Mouse (Mus musculus) CH12.LX (cell line): ENCODE results near the gene Hba-x. TPM values are rescaled to one million over a fixed set of nuclear protein-coding genes. Genes with fewer than 3 reads are reported as not detected.

ENCODE experiments used
- DNase-seq: peaks from one replicate; pipeline ENCODE4 v3.0.0-alpha.2; 2013; ENCODE audit errors: extremely low read depth
- H3K27ac ChIP-seq: 2 replicates; pipeline ENCODE4 v1.5.1; 2012; ENCODE audit warnings: low read depth, mild to moderate bottlenecking, control low read depth, moderate library complexity; ENCODE audit not compliant: insufficient read depth
- H3K27me3 ChIP-seq: replicated peaks from 2 replicates; pipeline ENCODE3; 2012; ENCODE audit warnings: inconsistent platforms
- H3K36me3 ChIP-seq, 2 experiments: replicated peaks in 1 of 2; 2 replicates each; pipeline versions ENCODE3 to v1.6.1; 2012; ENCODE audit warnings: inconsistent platforms in 1 of 2, low read length in 1 of 2, mild to moderate bottlenecking in 1 of 2, mixed read lengths in 1 of 2, moderate library complexity in 1 of 2; ENCODE audit not compliant: control insufficient read depth in 1 of 2, insufficient read depth in 1 of 2
- H3K4me1 ChIP-seq, 2 experiments: 2 replicates each; pipeline ENCODE4 v1.6.1; 2012; ENCODE audit warnings: inconsistent platforms in 1 of 2, moderate library complexity in 1 of 2; ENCODE audit not compliant: insufficient read depth in 2 of 2, control insufficient read depth in 1 of 2
- H3K4me2 ChIP-seq: 2 replicates; pipeline ENCODE4 v1.6.1; 2012; ENCODE audit warnings: low read depth, mild to moderate bottlenecking, control low read depth; ENCODE audit not compliant: poor library complexity, insufficient read depth, severe bottlenecking
- H3K4me3 ChIP-seq, 3 experiments: fragments of 150-350 bp in 1 of 3; sonication (generic) in 1 of 3; replicated peaks in 1 of 3; 2 replicates each; pipeline versions ENCODE3 to v1.5.1; 2011 to 2012; ENCODE audit warnings: low read depth in 2 of 3, low read length in 2 of 3, mild to moderate bottlenecking in 2 of 3, moderate library complexity in 2 of 3, control low read depth in 1 of 3, improper control_type of control experiment in 1 of 3, inconsistent platforms in 1 of 3, mixed read lengths in 1 of 3; ENCODE audit not compliant: poor library complexity in 1 of 3
- H3K79me2 ChIP-seq: replicated peaks from 2 replicates; pipeline ENCODE4 v1.6.1; 2012; ENCODE audit warnings: mild to moderate bottlenecking, moderate library complexity; ENCODE audit not compliant: control insufficient read depth, poor library complexity, insufficient read depth, severe bottlenecking; ENCODE audit errors: extremely low read depth
- H3K9ac ChIP-seq: 2 replicates; pipeline ENCODE4 v1.6.1; 2012; ENCODE audit warnings: low read depth, mild to moderate bottlenecking, control low read depth, moderate library complexity; ENCODE audit not compliant: insufficient read depth
- H3K9me3 ChIP-seq: replicated peaks from 2 replicates; pipeline ENCODE3; 2012; ENCODE audit warnings: low read length, inconsistent platforms, mixed read lengths
- BHLHE40 ChIP-seq: IDR thresholded peaks from 2 replicates; pipeline ENCODE4 v1.6.1; 2011; ENCODE audit warnings: mild to moderate bottlenecking, low read depth, low read length, improper control_type of control experiment
- CHD1 ChIP-seq: IDR thresholded peaks from 2 replicates; pipeline ENCODE4 v1.6.1; 2012; ENCODE audit warnings: low read depth, low read length, improper control_type of control experiment, inconsistent platforms
- CHD2 ChIP-seq: IDR thresholded peaks from 2 replicates; pipeline ENCODE4 v1.6.1; 2011; ENCODE audit warnings: low read length, improper control_type of control experiment
- CTCF ChIP-seq, 2 experiments: IDR thresholded peaks in 1 of 2; conservative IDR thresholded peaks in 1 of 2; 2 replicates each; pipeline ENCODE4 v1.5.1; 2011 to 2012; ENCODE audit warnings: low read depth in 2 of 2, low read length in 2 of 2, improper control_type of control experiment in 1 of 2, inconsistent platforms in 1 of 2, mild to moderate bottlenecking in 1 of 2, moderate library complexity in 1 of 2
- ELF1 ChIP-seq: IDR thresholded peaks from 2 replicates; pipeline ENCODE4 v1.6.1; 2014; ENCODE audit warnings: low read depth, mild to moderate bottlenecking, inconsistent platforms, low read length, improper control_type of control experiment
- EP300 ChIP-seq: IDR thresholded peaks from 2 replicates; pipeline ENCODE4 v1.6.1; 2011; ENCODE audit warnings: low read length, improper control_type of control experiment
- HCFC1 ChIP-seq: IDR thresholded peaks from 2 replicates; pipeline ENCODE4 v1.6.1; 2012; ENCODE audit warnings: low read depth, mild to moderate bottlenecking, inconsistent platforms, low read length, improper control_type of control experiment
- IRF4 ChIP-seq: IDR thresholded peaks from 2 replicates; pipeline ENCODE4 v1.6.1; 2014; ENCODE audit warnings: low read depth, mild to moderate bottlenecking, inconsistent platforms, low read length, improper control_type of control experiment
- JUND ChIP-seq: conservative IDR thresholded peaks from 2 replicates; pipeline ENCODE4 v1.6.1; 2011; ENCODE audit warnings: low read depth, low read length, improper control_type of control experiment
- MAX ChIP-seq: IDR thresholded peaks from 2 replicates; pipeline ENCODE4 v1.6.1; 2011; ENCODE audit warnings: low read length, improper control_type of control experiment
- MAZ ChIP-seq: IDR thresholded peaks from 2 replicates; pipeline ENCODE4 v1.6.1; 2012; ENCODE audit warnings: low read depth, mild to moderate bottlenecking, inconsistent platforms, low read length, improper control_type of control experiment, moderate library complexity
- MEF2A ChIP-seq: IDR thresholded peaks from 2 replicates; pipeline ENCODE4 v1.6.1; 2014; ENCODE audit warnings: low read depth, mild to moderate bottlenecking, inconsistent platforms, low read length, improper control_type of control experiment, borderline replicate concordance
- MXI1 ChIP-seq: IDR thresholded peaks from 2 replicates; pipeline ENCODE4 v1.6.1; 2011; ENCODE audit warnings: mild to moderate bottlenecking, low read depth, low read length, improper control_type of control experiment
- PAX5 ChIP-seq: IDR thresholded peaks from 2 replicates; pipeline ENCODE4 v1.6.1; 2012; ENCODE audit warnings: low read length, inconsistent platforms, mixed read lengths
- RAD21 ChIP-seq: IDR thresholded peaks from 2 replicates; pipeline ENCODE4 v1.6.1; 2011; ENCODE audit warnings: low read depth, mild to moderate bottlenecking, low read length, improper control_type of control experiment, moderate library complexity
- TBP ChIP-seq: conservative IDR thresholded peaks from 2 replicates; pipeline ENCODE4 v1.6.1; 2011; ENCODE audit warnings: low read depth, low read length, improper control_type of control experiment
- TCF12 ChIP-seq: IDR thresholded peaks from 2 replicates; pipeline ENCODE4 v1.6.1; 2014; ENCODE audit warnings: low read depth, mild to moderate bottlenecking, inconsistent platforms, low read length, improper control_type of control experiment
- UBTF ChIP-seq: IDR thresholded peaks from 2 replicates; pipeline ENCODE4 v1.6.1; 2012; ENCODE audit warnings: low read depth, mild to moderate bottlenecking, inconsistent platforms, low read length, improper control_type of control experiment, moderate library complexity
- USF1 ChIP-seq: IDR thresholded peaks from 2 replicates; pipeline ENCODE4 v1.6.1; 2014; ENCODE audit warnings: low read depth, mild to moderate bottlenecking, inconsistent platforms, low read length, improper control_type of control experiment
- ZC3H11A ChIP-seq: IDR thresholded peaks from 2 replicates; pipeline ENCODE4 v1.6.1; 2012; ENCODE audit warnings: low read depth, mild to moderate bottlenecking, inconsistent platforms, low read length, improper control_type of control experiment
- ZKSCAN1 ChIP-seq: IDR thresholded peaks from 2 replicates; pipeline ENCODE4 v1.6.1; 2012; ENCODE audit warnings: low read depth, inconsistent platforms, low read length, improper control_type of control experiment, borderline replicate concordance
- ZNF384 ChIP-seq: IDR thresholded peaks from 2 replicates; pipeline ENCODE4 v1.6.1; 2012; ENCODE audit warnings: low read depth, low read length, improper control_type of control experiment, inconsistent platforms
- dilution Hi-C: fragments of 300-500 bp; cut with MboI; formaldehyde crosslinking; loops from 2 replicates; pipeline ENCODE4 v1.14.3; 2020; ENCODE audit warnings: low sequenced_read_pairs; ENCODE audit not compliant: extremely low pct_unique_long_range_greater_than_20kb, extremely low pct_ligation_motif_present
- in situ Hi-C: fragments of 300-500 bp; cut with MboI; formaldehyde crosslinking; loops from 3 replicates; pipeline ENCODE4 v1.14.3; 2019; ENCODE audit warnings: low sequenced_read_pairs, low pct_ligation_motif_present, low pct_unique_long_range_greater_than_20kb, mixed read lengths
- polyA plus RNA-seq: library from polyadenylated mRNA; unstranded; fragments of >175 nt; gene quantifications from 2 replicates; pipeline ENCODE4 v1.2.1, GENCODE M21; 2012; ENCODE audit warnings: low read depth; ENCODE audit not compliant: insufficient read length
- total RNA-seq, 2 experiments: library from RNA; depleted of rRNA; stranded (reverse); fragments of 300-350 nt in 1 of 2; fragments of >200 nt in 1 of 2; gene quantifications; 2 replicates each; pipeline ENCODE4 v1.2.3; 2012 to 2014

Hba-x gene
- total and polyA plus RNA-seq, 3 experiments: not detected

GRCm38 (mm10) chr11:32244064-32244463 is 32.1 kb upstream of the Hba-x start:
- dilution Hi-C loops: no loop called here
- no peak overlapping the region for H3K27ac ChIP-seq
- H3K4me1 ChIP-seq: peaks cover 0 to 48% of the 10 kb centered on the region in 2 experiments; a peak in 2 of 4 replicates

GRCm38 (mm10) chr11:32244617-32245016 is 31.6 kb upstream of the Hba-x start:
- dilution Hi-C loops (no loop called here), in situ Hi-C loops (no loop called here)
- no peak overlapping the region for H3K9ac ChIP-seq
- TF ChIP-seq ZC3H11A (no peak), RAD21 (no peak), JUND (no peak), UBTF (no peak)
- H3K4me3 ChIP-seq: no peak overlapping the region
- no peak overlapping the region for H3K27ac ChIP-seq
- no peaks in the 10 kb centered on the region for H3K79me2 ChIP-seq
- H3K4me2 ChIP-seq: no peak overlapping the region
- H3K4me1 ChIP-seq: peaks cover 0 to 48% of the 10 kb centered on the region in 2 experiments; a peak in 2 of 4 replicates
- no peak for DNase-seq
- no peaks in the 10 kb centered on the region for H3K9me3 ChIP-seq
- no peaks in the 10 kb centered on the region for H3K27me3 ChIP-seq
- peaks cover 64 to 96% of the 10 kb centered on the region in 2 experiments for H3K36me3 ChIP-seq

More at GRCm38 (mm10) chr11:32244064-32244463, 32.1 kb upstream of the Hba-x start:
- in situ Hi-C loops: no loop called here
- Histone ChIP-seq H3K9me3 (no peaks in the 10 kb centered on the region), H3K9ac (no peak overlapping the region), H3K36me3 (peaks cover 65 to 95% of the 10 kb centered on the region in 2 experiments), H3K27me3 (no peaks in the 10 kb centered on the region), H3K4me3 (no peak overlapping the region), H3K4me2 (no peak overlapping the region), H3K79me2 (no peaks in the 10 kb centered on the region)
- DNase-seq: no peak
- TF ChIP-seq CTCF (conservative IDR thresholded peaks at IDR 0.05 in 1 of 2, IDR thresholded peaks at IDR 0.05 in 1 of 2; ENCODE audit: low read depth in 2 of 2, low read length in 2 of 2) (no peak), USF1 (no peak), BHLHE40 (no peak), MXI1 (no peak), IRF4 (no peak), ZNF384 (no peak), ELF1 (no peak), PAX5 (no peak), RAD21 (no peak), CHD1 (no peak), TBP (no peak), MAX (no peak), ZKSCAN1 (no peak), HCFC1 (no peak), MEF2A (no peak), EP300 (no peak), JUND (no peak), TCF12 (no peak), MAZ (no peak), CHD2 (no peak)
